ENCODE assay signal across 16 mouse cellular contexts in genomic region chr4:25895381-25895980, GRCm38 (mm10).
"Had no signal": no experiment of that assay in that cellular context is flagged by ENCODE, and none has a peak within 500 bp of the region (broad histone marks: within the 10 kb centered on the region; RNA-seq: fewer than 3 reads in every experiment).

No protein-coding gene starts in this region.

- H3K27ac ChIP-seq: left cerebral cortex, adult 2 months; liver, embryonic 13.5 days; lung, embryonic 15.5 days; macrophage; midbrain, embryonic 12.5 days; midbrain, embryonic 15.5 days; neural tube, embryonic 12.5 days; neural tube, embryonic 15.5 days had no signal

- H3K27me3 ChIP-seq: liver, embryonic 13.5 days; lung, embryonic 15.5 days; midbrain, embryonic 12.5 days; midbrain, embryonic 15.5 days; neural tube, embryonic 12.5 days; neural tube, embryonic 15.5 days had no signal

- ATAC-seq: midbrain, embryonic 15.5 days had no signal

- H3K36me3 ChIP-seq: liver, embryonic 13.5 days; lung, embryonic 15.5 days; midbrain, embryonic 12.5 days; midbrain, embryonic 15.5 days; neural tube, embryonic 12.5 days; neural tube, embryonic 15.5 days had no signal

- H3K4me3 ChIP-seq: left cerebral cortex, adult 2 months; liver, embryonic 13.5 days; lung, embryonic 15.5 days; midbrain, embryonic 12.5 days; midbrain, embryonic 15.5 days; neural tube, embryonic 12.5 days; neural tube, embryonic 15.5 days had no signal

- H3K4me1 ChIP-seq: liver, embryonic 13.5 days; lung, embryonic 15.5 days; midbrain, embryonic 12.5 days; midbrain, embryonic 15.5 days; neural tube, embryonic 12.5 days; neural tube, embryonic 15.5 days had no signal

- H3K9ac ChIP-seq: liver, embryonic 13.5 days; lung, embryonic 15.5 days; midbrain, embryonic 12.5 days; midbrain, embryonic 15.5 days; neural tube, embryonic 12.5 days; neural tube, embryonic 15.5 days had no signal

- DNase-seq: kidney, adult 11 months; kidney, postnatal 36 days; layer of hippocampus, postnatal 36 days; liver, embryonic 13.5 days; right cerebral cortex, adult 18-20 months; right cerebral cortex, postnatal 14 days; right cerebral cortex, postnatal 4 days; thymus, adult 18-20 months; thymus, postnatal 36 days had no signal

- H3K9me3 ChIP-seq: liver, embryonic 13.5 days; lung, embryonic 15.5 days; midbrain, embryonic 12.5 days; midbrain, embryonic 15.5 days; neural tube, embryonic 12.5 days; neural tube, embryonic 15.5 days had no signal

- H3K4me2 ChIP-seq: liver, embryonic 13.5 days; lung, embryonic 15.5 days; midbrain, embryonic 12.5 days; midbrain, embryonic 15.5 days; neural tube, embryonic 12.5 days; neural tube, embryonic 15.5 days had no signal
